Mouse (Mus musculus): ENCODE results near the gene Slco2a1. TPM values are rescaled to one million over a fixed set of nuclear protein-coding genes. Genes with fewer than 3 reads are reported as not detected.

Gene Slco2a1
- polyA plus RNA-seq, 1 experiment from 2014 or later: 70.0 TPM

GRCm38 (mm10) chr9:103133493-103134124, 145.1 kb downstream of the Slco2a1 start:
- no peaks in the 10 kb centered on the region for H3K36me3 ChIP-seq (ENCODE audit: insufficient read depth, low read length)

GRCm38 (mm10) chr9:103134450-103135030, 146.0 kb downstream of the Slco2a1 start:
- Histone ChIP-seq H3K9ac (replicated peaks; ENCODE audit: low read depth) (no peak overlapping the region), H3K36me3 (ENCODE audit: insufficient read depth, low read length) (no peaks in the 10 kb centered on the region), H3K27me3 (replicated peaks; ENCODE audit: insufficient read depth, low read length) (no peaks in the 10 kb centered on the region), H3K4me1 (ENCODE audit: insufficient read depth, low read depth, low read length) (no peaks in the 10 kb centered on the region), H3K4me2 (replicated peaks; ENCODE audit: low read depth, low read length) (no peak overlapping the region), H3K9me3 (ENCODE audit: low read length) (no peaks in the 10 kb centered on the region), H3K4me3 (ENCODE audit: low read depth, low read length) (no peak overlapping the region), H3K27ac (ENCODE audit: low read length) (no peak overlapping the region)
- DNase-seq (ENCODE audit: low spot score) (no peak), ATAC-seq (no peak)
- TF ChIP-seq EP300 (IDR thresholded peaks at IDR 0.05): no peak
- TF ChIP-seq CTCF (IDR thresholded peaks at IDR 0.05): no peak
- 48% methylated on average over 9 of the region's 9 CpGs for WGBS

More at GRCm38 (mm10) chr9:103133493-103134124, 145.1 kb downstream of the Slco2a1 start:
- Histone ChIP-seq H3K4me3 (ENCODE audit: low read depth, low read length) (no peak overlapping the region), H3K9ac (replicated peaks; ENCODE audit: low read depth) (no peak overlapping the region), H3K4me1 (ENCODE audit: insufficient read depth, low read depth, low read length) (no peaks in the 10 kb centered on the region), H3K27ac (ENCODE audit: low read length) (no peak overlapping the region), H3K27me3 (replicated peaks; ENCODE audit: insufficient read depth, low read length) (no peaks in the 10 kb centered on the region), H3K9me3 (ENCODE audit: low read length) (no peaks in the 10 kb centered on the region), H3K4me2 (replicated peaks; ENCODE audit: low read depth, low read length) (no peak overlapping the region)
- DNase-seq (ENCODE audit: low spot score) (no peak), ATAC-seq (no peak)
- TF ChIP-seq EP300 (IDR thresholded peaks at IDR 0.05) (no peak), CTCF (IDR thresholded peaks at IDR 0.05) (no peak)
- WGBS: 65% methylated on average over 6 of the region's 6 CpGs

GRCm38 (mm10) chr9:103139481-103139880, 151.0 kb downstream of the Slco2a1 start:
- Histone ChIP-seq H3K27me3 (replicated peaks; ENCODE audit: insufficient read depth, low read length) (no peaks in the 10 kb centered on the region), H3K4me3 (ENCODE audit: low read depth, low read length) (no peak overlapping the region), H3K36me3 (ENCODE audit: insufficient read depth, low read length) (no peaks in the 10 kb centered on the region), H3K4me2 (replicated peaks; ENCODE audit: low read depth, low read length) (no peak overlapping the region), H3K9me3 (ENCODE audit: low read length) (no peaks in the 10 kb centered on the region), H3K4me1 (ENCODE audit: insufficient read depth, low read depth, low read length) (no peaks in the 10 kb centered on the region), H3K9ac (replicated peaks; ENCODE audit: low read depth) (no peak overlapping the region), H3K27ac (ENCODE audit: low read length) (no peak overlapping the region)
- no peak for DNase-seq (ENCODE audit: low spot score)
- ATAC-seq: no peak
- TF ChIP-seq EP300 (IDR thresholded peaks at IDR 0.05): no peak
- TF ChIP-seq CTCF (IDR thresholded peaks at IDR 0.05): no peak
- WGBS: 67% methylated on average over 6 of the region's 6 CpGs

- H3K27me3 ChIP-seq (replicated peaks; ENCODE audit: insufficient read depth, low read length): no peaks in the 10 kb centered on the region
- no peaks in the 10 kb centered on the region for H3K4me1 ChIP-seq (ENCODE audit: insufficient read depth, low read depth, low read length)
- no peak for TF ChIP-seq CTCF (IDR thresholded peaks at IDR 0.05)
- TF ChIP-seq EP300 (IDR thresholded peaks at IDR 0.05): no peak
- H3K36me3 ChIP-seq (ENCODE audit: insufficient read depth, low read length): no peaks in the 10 kb centered on the region
- WGBS: 77% methylated on average over 6 of the region's 6 CpGs
- no peak overlapping the region for H3K4me3 ChIP-seq (ENCODE audit: low read depth, low read length)
- H3K4me2 ChIP-seq (replicated peaks; ENCODE audit: low read depth, low read length): no peak overlapping the region
- no peak overlapping the region for H3K27ac ChIP-seq (ENCODE audit: low read length)
- no peaks in the 10 kb centered on the region for H3K9me3 ChIP-seq (ENCODE audit: low read length)
- ATAC-seq (no peak), DNase-seq (ENCODE audit: low spot score) (no peak)
- no peak overlapping the region for H3K9ac ChIP-seq (replicated peaks; ENCODE audit: low read depth)
These were observed 151.9 kb downstream of the Slco2a1 start for GRCm38 (mm10) chr9:103140384-103140783.

- no peaks in the 10 kb centered on the region for H3K4me1 ChIP-seq (ENCODE audit: insufficient read depth, low read depth, low read length)
- TF ChIP-seq CTCF (IDR thresholded peaks at IDR 0.05): no peak
- TF ChIP-seq EP300 (IDR thresholded peaks at IDR 0.05): no peak
- no peaks in the 10 kb centered on the region for H3K27me3 ChIP-seq (replicated peaks; ENCODE audit: insufficient read depth, low read length)
- H3K36me3 ChIP-seq (ENCODE audit: insufficient read depth, low read length): no peaks in the 10 kb centered on the region
- no peak overlapping the region for H3K4me2 ChIP-seq (replicated peaks; ENCODE audit: low read depth, low read length)
- H3K9ac ChIP-seq (replicated peaks; ENCODE audit: low read depth): no peak overlapping the region
- ATAC-seq (no peak), DNase-seq (ENCODE audit: low spot score) (no peak)
- H3K9me3 ChIP-seq (ENCODE audit: low read length): no peaks in the 10 kb centered on the region
- H3K4me3 ChIP-seq (ENCODE audit: low read depth, low read length): no peak overlapping the region
- no peak overlapping the region for H3K27ac ChIP-seq (ENCODE audit: low read length)
- WGBS: 87% methylated on average over 7 of the region's 7 CpGs
These were observed 152.8 kb downstream of the Slco2a1 start for GRCm38 (mm10) chr9:103141266-103141665.

- Histone ChIP-seq H3K9me3 (ENCODE audit: low read length) (no peaks in the 10 kb centered on the region), H3K9ac (replicated peaks; ENCODE audit: low read depth) (no peak overlapping the region), H3K4me2 (replicated peaks; ENCODE audit: low read depth, low read length) (no peak overlapping the region), H3K36me3 (ENCODE audit: insufficient read depth, low read length) (no peaks in the 10 kb centered on the region), H3K27ac (ENCODE audit: low read length) (no peak overlapping the region), H3K4me3 (ENCODE audit: low read depth, low read length) (no peak overlapping the region), H3K27me3 (replicated peaks; ENCODE audit: insufficient read depth, low read length) (no peaks in the 10 kb centered on the region), H3K4me1 (ENCODE audit: insufficient read depth, low read depth, low read length) (no peaks in the 10 kb centered on the region)
- WGBS: 30% methylated on average over 4 of the region's 4 CpGs
- DNase-seq (ENCODE audit: low spot score) (no peak), ATAC-seq (no peak)
- no peak for TF ChIP-seq EP300 (IDR thresholded peaks at IDR 0.05)
- TF ChIP-seq CTCF (IDR thresholded peaks at IDR 0.05): no peak
These were observed 155.4 kb downstream of the Slco2a1 start for GRCm38 (mm10) chr9:103143881-103144280.
